Mouse (Mus musculus) naive thymus-derived CD4-positive, alpha-beta T cell, adult 2 months (primary cell): ENCODE measurements around the gene Tradd.

Source experiments
- DNase-seq: peaks from one replicate; pipeline ENCODE4 v3.0.0-alpha.2; 2011; ENCODE audit warnings: low read depth

Gene Tradd

DNA sequence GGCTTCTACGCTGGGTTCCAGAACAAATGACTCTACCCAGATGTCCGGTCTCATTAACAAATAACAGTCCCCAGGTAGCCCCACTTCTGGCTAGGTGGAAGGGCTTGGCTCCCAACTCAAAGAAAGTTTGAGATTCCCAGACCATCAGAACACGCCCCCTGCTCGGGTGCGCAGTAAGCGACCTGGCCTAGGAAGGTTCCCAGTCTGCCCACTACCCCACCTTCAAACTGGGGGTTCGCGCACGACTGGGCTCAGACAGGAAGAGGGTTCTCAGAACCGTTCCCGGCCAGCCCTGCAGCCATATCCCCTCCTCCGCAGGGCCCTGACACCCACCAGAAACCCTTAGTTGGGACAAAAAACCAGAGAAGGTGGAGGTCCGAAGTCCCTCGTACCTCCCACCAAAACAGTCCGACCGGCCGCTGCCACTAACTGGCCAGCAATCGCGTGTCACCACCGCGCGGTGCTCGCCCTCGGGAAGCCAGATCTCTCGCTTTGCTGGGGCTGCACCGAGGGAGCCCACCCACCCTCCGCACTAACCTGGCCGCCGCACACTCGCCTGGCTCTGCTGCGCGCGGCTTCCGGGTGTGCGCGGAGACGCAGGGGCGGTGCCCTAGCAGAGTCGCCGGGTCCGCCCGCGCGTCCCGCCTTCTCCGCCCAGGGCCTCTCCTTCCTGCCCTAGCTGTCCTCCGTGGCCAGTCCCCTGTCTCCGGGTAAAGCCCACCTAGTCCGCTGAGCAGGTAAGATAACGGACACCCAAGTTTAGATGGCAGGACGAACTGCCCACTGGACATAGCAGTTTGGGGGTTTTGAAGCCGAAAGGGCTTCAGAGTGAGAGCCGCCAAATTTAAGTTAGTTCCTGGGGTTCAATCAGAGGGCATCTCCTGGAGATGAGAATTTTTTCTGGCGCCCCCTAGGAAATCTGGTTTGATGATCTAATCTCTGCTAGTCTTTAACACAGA lies at the start of gene Tradd, which contains the start of gene Fbxl8:
Gene Tradd, minus strand, starts transcription at position 586 of the 959 bp plus-strand sequence.
Gene Fbxl8, plus strand, starts transcription at position 625 of the 959 bp plus-strand sequence.
- DNase-seq: peak; percentile 75

DNA sequence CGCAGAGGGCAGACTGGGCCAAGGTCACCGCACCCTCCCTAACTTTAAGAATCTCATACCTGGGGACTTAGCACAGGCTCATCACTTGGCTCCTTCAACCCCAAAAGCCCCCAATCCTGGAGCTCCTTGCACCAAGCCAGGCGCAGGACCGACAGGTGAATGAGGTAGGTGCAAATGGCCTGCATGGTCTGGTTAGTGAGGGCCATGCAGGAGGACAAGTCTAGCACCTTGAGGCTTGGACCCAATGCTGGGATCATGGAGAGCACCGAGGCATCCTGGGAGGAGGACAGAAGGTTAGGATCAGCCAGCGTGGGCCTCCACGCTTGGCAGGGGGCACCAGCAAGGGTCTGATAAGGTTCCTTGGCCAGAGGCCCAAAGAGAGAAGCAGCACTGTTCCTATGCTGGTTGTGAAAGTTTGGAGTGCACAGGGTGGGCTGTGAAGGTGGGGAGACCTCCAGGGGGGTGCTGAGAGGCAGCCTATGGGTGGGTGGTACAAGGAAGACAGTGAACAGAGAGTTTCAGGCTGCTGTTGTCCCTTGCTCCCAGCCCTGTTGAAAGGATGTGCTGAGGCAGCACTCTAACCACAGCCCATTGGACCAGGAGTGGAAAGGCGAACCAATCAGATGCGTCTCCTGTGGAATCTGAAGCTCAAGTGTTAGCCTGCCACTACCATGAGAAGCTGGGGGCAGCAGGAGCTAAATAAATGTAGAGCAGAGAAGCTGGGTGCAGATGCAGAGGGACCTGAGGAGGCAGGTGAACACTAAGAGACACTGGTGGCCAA lies 49.4 kb upstream of the Tradd start:
- no peak for DNase-seq

DNA sequence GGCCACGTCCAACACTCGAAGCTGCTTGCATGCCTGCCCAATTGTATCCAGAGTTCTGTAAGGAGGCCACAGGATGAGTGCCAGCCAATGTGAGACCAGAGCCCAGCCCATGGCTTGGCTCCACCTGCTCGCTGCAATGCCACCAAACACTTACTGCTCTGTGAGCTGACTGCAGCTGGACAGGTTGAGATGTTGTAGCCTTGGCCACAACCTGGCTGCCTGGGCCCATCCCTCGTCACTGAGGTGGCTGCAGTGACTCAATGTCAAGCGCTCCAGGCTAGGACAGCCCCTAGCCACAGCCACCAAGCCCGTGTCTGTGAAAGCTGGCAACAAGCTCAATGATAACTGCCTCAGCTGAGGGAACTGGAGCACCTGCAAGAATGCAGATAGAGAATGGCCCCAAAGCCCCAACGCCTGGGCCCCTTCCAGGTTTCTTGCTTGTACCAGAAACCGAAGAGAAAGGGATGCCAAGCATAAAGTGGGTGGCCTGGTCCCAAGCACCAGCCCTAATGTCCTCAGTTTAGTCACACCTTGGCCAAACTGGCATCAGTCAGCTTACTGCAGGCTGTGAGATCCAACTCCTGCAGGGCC lies 48.6 kb upstream of the Tradd start:
- no peak for DNase-seq

DNA sequence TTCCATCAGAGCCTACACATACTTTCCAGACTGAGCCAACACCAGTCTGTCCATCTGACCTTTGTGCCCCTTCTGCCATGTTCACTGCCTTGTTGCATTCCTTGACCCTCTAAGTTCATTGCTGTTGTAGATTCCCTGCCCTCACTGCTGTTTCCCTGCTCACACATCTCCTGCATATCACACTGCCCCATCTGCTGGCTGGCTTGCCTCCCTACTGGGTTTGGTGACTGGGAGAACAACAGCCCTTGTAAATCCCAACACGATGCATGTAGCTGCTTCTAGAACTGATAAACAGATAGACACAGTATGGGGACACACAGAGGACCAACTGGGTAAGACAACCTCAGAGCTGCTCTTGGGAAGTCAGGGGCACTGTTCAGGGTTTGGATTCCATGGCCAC lies 47.3 kb upstream of the Tradd start:
- DNase-seq: no peak

DNA sequence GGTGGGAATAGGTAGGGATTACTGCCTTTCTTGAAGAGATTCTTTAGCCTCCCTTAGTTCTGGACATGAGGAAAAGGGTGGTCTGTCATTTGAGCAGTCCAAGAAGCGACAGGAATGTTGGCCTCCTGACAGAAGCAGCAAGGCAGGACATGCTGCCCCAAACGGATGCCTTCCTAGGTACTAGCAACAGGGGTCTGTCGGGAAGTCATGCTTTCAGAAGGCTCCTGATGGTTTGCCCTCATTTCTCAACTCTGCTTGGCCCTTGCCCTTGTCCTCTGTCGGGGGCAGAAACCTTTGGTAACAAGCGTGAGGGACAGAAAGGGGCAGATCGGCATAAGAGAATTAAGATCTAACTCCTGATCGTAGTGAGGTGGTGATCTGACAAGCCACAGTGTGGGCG lies 45.7 kb upstream of the Tradd start:
- DNase-seq: no peak

DNA sequence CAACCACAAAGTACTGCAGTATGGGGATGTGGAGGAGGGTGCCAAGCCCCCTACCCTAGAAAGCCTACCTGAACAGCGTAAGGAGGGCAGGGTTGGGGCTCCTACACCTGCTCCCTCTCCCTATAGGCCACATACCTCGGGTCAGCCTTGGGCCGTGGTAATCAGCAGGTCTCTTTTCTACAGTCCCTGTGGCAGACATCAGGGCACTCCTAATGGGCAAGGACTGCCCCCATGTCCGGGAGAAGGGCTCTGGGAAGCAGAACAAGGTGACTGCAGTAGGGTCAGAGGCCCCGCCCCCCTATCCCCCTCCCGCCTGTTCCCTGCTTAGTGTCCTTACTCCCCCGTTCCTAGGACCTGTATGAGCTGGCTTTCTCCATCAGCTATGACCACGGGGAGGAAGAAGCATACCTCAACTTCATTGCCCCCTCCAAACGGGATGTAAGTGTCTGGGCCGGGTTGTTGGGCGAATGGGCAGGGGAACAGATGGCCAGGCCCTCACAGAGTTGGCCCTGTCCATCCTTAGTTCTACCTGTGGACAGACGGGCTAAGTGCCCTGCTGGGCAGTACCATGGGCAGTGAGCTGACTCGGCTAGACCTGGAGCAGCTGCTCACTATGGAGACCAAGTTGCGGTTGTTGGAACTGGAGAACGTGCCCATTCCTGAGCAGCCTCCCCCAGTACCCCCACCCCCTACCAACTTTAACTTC lies 44.9 kb upstream of the Tradd start:
- DNase-seq: no peak

DNA sequence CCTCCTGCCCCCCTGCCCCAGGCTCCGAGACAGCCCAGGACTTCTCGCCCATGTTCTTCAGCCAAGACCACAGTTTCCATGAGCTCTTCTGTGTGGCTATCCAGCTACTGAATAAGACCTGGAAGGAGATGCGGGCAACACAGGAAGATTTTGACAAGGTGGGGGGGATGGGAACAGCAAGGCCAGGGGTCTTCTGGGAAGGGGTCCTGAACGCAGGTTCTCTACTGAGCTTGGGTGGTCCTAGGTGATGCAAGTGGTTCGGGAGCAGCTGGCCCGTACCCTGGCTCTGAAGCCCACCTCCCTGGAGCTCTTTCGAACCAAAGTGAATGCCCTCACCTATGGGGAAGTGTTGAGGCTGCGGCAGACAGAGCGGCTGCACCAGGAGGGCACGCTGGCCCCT lies 44.0 kb upstream of the Tradd start:
- no peak for DNase-seq

DNA sequence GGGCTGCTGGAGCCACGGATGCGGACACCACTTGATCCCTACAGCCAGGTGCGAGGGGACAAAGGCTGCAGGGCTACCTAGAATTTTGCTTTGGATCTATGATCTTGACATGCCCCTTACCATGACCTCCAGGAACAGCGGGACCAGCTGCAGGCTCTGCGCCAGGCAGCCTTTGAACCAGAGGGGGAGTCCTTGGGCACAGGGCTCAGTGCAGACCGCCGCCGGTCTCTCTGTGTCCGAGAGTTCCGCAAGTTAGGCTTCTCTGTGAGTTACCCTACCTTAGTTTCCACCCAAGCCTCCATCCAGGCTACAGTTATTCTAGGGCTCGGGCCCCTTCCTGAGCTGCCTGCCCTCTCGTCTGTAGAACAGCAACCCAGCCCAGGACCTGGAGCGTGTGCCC lies 43.3 kb upstream of the Tradd start:
- no peak for DNase-seq

DNA sequence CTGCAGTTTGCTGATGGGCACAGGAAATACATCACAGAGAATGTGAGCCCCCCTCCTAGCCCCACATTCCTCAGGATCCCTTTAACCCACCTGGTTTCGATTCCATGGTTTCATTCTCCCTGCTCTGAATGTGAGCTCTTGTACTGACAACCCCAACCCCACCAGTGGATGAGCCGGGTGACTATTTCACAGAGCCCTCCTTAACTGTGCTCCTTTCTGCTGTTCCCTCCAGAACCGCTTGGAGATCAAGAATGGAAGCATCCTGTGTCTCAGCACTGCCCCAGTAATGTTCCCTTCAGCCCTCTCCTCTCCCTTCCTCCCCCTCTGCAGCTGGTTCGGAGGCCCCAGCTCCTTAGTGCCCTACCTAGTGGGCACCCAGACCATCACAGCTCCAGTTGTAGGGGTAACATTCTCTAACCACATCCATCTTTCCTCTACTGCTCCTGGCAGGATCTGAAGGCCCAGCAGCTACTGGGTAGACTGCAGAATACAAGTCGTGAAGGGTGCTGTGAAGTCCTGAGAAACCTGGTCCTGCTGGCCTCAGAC lies 41.8 kb upstream of the Tradd start:
- no peak for DNase-seq

DNA sequence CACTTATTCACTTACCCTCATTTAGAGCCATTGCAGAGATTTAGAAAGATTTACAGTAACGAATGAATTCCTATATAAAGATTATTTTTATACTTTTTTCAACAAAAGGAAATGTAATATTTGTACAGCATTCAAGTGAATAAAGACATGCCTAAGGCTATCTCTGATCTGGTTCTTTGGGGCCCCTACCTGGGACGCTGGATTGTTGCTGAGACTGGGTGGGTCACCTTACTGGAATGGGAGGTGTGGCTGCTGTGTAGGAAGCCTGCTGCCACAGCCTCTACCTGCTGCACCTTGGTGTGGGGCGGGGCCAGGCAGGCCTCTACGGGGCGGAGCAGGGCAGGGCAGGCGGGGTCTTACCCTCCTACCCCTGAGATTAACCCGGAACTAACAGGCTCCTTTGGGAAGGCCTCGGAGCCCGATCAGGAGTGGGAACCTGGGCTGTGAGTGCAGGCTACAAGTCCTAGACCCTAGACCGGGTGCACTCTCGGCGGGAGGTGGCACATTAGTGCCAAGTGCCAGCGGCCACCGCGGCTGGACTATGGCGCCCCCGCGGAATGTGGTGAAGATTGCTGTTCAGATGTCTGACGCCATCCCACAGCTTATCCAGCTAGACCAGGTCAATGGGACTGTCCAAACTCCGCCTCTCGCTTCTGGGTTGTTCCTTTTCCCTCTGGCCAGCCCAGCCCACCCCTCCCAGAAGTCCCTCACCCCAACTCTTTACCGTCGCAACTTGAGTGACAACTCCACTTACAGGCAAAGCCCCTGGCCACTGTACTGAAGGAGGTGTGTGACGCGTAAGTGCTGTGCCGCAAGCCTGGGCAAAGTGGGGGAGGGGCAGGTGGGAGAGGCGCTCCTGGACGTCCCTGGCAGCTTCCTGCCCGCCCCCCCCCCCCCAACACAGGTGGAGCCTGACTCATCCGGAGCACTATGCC lies 41.1 kb upstream of the Tradd start, which contains the start of gene Elmo3:
Gene Elmo3, plus strand, starts transcription at position 391 of the 935 bp plus-strand sequence.
- DNase-seq: peak; percentile 64

DNA sequence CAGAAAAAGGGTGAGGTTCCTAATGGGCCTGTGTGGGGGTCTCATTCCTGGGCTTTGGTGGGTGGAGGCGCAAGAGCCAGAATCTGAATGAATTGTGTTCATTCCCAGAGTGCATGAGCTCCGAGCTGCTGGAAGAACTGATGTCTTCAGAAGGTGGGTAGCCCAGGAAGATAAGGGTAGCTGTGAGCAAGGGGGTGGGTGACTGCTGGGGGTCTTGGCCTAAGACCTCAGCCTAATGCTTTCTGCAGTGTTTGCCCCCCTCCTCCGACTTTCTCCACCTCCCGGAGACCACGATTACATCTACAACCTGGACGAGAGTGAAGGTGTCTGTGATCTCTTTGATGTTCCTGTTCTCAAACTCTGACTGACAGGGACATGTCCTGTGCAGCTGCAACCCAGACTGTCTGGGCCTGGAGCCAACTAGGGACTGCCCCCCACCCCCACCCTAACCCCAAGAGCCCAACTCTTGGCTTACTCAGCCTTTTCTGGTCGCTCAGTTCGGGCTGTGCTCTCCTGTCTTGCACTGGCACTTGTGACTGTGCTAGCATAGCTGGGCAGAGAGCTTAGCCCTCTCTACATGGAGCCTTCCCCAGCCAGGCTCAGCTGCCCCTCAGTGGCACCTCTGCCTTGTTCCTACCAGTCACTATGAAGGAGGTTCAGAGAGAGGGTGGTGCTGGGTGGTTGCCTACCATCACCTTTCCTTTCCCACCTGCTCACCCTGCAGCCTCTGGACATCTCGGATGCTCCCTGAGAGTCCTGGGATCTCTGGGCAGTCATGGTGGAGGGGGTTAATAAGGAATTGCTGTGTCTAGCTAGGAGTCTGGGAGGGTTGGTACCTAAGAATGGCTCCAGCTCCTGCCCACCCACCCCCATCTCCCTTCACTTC lies 40.2 kb upstream of the Tradd start:
- no peak for DNase-seq

DNA sequence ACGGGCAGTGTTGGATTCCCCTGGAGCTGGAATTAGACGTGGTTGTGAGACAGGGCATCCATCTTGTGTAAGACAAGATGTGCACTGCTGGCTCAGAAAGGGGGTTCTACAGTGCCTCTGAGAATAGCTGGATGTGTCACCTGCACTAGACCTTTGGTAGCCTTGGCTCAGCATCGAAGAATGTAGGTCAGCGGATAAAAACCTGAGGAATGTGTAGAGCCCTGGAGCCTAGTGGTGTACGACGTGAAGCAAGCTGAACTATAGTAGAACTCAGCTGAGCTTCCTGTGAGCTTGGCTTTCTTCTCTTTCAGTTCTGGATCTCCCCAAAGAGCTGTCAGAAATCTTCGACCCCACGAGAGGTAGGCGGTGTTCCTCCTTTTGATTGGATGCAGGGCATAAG lies 39.5 kb upstream of the Tradd start:
- no peak for DNase-seq

DNA sequence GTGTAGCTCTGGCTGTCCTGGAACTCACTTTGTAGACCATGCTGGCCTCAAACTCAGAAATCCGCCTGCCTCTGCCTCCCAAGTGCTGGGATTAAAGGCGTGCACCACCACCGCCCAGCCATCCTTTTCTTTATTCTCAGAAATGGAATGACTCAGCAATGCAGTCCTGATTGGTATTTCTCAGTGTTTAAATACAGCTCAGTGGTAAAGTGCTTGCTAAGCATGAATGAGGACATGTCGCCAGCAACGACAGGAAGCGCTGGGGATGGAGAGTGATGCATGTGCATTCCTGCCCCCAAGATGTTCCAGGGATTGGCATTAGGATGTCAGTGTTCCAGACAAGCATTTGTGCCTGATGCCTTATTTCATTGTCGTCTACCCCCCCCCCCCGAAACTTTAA lies 39.0 kb upstream of the Tradd start:
- no peak for DNase-seq

DNA sequence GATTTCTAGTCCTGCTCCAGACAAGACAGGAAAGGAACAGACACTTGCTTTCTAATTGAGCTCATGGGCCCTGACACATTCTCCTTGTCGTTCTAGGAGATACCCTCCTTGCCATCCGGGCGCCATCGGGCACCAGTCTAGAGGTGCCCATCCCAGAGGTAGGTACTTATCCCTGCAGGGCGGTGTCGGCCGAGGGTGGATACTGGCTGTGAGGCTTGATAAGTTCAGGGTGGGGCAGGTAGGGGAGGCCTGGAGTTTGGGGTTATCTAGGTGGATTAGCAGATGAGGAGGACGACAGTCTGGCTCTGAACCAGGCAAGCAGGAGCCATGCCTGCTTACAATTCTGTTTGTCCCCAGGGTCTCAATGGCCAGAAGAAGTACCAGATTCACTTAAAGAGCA lies 35.6 kb upstream of the Tradd start:
- DNase-seq: no peak

DNA sequence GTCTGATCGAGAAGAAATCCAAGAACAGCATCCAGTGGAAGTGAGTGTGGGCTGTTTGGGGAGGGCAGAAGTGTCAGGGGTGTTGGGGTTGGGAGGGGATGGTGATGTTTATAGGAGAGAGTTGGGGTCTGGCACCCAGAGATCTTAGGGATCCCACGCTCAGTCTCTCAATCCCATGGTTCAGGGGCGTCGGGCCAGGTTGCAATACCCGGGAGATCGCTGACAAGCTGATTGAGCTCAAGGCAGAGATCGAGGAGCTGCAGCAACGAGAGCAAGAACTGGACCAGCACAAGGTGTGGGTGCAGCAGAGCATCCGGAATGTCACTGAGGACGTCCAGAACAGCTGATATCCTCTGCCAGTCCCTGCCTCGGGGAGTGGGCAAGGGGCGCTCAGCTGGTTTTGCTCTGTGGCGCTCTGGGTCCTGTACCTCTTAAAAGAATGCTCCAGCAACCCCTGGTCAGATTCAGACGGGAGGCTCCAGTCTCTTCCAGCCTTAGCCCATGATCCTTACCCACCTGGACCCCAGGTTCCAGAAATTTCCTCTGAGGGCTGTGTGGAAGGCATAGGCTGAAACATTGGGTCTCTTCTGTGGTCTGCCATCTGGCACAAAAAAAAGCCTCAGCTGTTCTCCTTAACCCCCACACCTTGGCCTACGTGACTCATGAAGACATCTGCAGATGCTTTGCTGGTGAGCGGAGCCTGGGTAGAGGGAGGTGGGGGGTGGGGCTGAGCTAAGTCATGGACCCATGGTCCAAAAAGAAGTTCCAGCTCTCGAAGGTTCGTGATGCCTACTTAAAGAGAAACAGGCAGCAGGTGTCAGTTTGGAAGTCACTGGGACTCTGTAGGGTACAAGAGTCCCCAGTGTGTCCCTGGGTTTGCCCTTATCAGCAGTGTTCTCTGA lies 34.2 kb upstream of the Tradd start:
- DNase-seq: no peak

DNA sequence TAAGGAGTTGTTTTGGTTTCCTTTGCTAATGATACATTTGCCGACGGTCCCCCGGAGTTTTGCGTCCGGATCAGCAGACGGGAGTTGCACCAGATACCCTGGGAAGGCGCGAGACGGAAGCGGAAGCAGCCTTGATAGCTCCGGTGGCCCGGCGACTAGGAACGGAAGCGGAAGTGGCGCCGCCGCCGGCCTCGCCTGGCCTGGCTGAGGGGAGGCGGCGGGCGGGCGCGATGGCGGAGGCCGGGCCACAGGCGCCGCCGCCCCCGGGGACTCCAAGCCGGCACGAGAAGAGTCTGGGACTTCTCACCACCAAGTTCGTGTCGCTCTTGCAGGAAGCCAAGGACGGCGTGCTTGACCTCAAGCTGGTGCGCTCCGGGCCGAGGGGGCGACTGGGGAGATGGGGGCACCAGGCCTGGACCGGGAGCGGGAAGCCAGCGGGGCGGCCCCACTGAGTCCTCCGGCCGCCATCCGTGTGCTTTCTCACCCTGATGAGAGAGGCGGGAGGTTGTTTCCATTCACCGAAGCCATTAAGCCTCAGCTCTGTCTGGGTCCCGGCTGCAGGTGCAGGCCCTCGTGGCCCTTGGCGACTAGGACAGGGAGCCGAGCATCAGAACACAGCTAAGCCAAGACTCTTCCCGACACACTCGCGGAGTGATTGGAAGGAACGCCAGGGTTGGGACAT lies 33.2 kb upstream of the Tradd start, which contains the start of gene E2f4:
Gene E2f4, plus strand, starts transcription at position 153 of the 682 bp plus-strand sequence.
- peak; percentile 86 for DNase-seq

DNA sequence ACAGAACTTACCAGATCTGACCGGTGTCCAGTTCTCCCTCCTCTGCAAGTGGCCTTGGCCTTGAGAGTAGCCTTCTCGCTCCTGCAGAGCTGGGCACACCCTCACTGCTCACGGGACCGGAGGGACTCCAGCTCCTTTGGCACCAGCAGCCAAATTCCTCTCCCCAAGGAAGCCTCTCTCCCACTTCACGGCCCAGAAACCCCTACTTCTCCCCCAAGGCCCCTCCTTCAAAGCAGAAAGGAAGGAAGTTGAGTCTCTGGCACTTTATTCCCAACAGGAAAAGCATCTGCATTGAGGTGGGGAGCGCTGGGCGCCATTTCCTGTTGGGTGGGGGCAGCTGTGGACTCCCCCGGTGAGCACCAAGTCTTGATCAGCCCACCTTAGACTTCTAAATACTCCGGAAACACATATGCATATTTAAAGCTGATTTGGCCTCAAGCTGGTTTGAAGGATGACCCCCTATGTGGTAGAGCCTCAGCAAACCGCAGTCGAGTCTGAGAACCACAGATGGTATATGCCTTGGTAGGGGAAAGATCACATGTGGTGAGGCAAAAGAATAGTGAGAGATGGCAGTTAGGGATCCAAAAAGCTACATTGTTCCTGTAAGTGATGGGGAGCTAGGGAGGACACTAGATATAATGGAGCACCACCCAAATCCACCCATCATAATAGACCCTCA lies 31.6 kb upstream of the Tradd start, which contains the start of gene Exoc3l:
Gene Exoc3l, minus strand, starts transcription at position 207 of the 679 bp plus-strand sequence.
- DNase-seq: no peak
